Mouse (Mus musculus): ENCODE data around the gene Col25a1.

Col25a1 gene

GRCm38 (mm10) chr3:130565586-130565985, 434.3 kb downstream of the Col25a1 start:
- no peak for DNase-seq (ENCODE audit: low read depth, low spot score)

- DNase-seq (ENCODE audit: low read depth, low spot score), result no peak
Measured at GRCm38 (mm10) chr3:130568331-130569095, 437.2 kb downstream of the Col25a1 start.

- DNase-seq (ENCODE audit: low read depth, low spot score), result no peak
Measured at GRCm38 (mm10) chr3:130573243-130573642, 441.9 kb downstream of the Col25a1 start.

GRCm38 (mm10) chr3:130574652-130575051, 443.4 kb downstream of the Col25a1 start:
- DNase-seq (ENCODE audit: low read depth, low spot score), result no peak

GRCm38 (mm10) chr3:130576683-130577082, 445.4 kb downstream of the Col25a1 start:
- no peak for DNase-seq (ENCODE audit: low read depth, low spot score)

GRCm38 (mm10) chr3:130579501-130579900, 448.2 kb downstream of the Col25a1 start:
- no peak for DNase-seq (ENCODE audit: low read depth, low spot score)

- no peak for DNase-seq (ENCODE audit: low read depth, low spot score)
Measured at GRCm38 (mm10) chr3:130581577-130581976, 450.3 kb downstream of the Col25a1 start.

GRCm38 (mm10) chr3:130582903-130583664, 451.8 kb downstream of the Col25a1 start:
- DNase-seq (ENCODE audit: low read depth, low spot score), result no peak

- no peak for DNase-seq (ENCODE audit: low read depth, low spot score)
Measured at GRCm38 (mm10) chr3:130584007-130584406, 452.7 kb downstream of the Col25a1 start.

GRCm38 (mm10) chr3:130595050-130595449, 463.7 kb downstream of the Col25a1 start:
- DNase-seq (ENCODE audit: low read depth, low spot score), result no peak

GRCm38 (mm10) chr3:130601491-130601890, 470.2 kb downstream of the Col25a1 start:
- no peak for DNase-seq (ENCODE audit: low read depth, low spot score)

GRCm38 (mm10) chr3:130607924-130608323, 476.6 kb downstream of the Col25a1 start:
- DNase-seq (ENCODE audit: low read depth, low spot score), result no peak

GRCm38 (mm10) chr3:130614444-130614843, 483.1 kb downstream of the Col25a1 start:
- no peak for DNase-seq (ENCODE audit: low read depth, low spot score)

- no peak for DNase-seq (ENCODE audit: low read depth, low spot score)
Measured at GRCm38 (mm10) chr3:130615625-130616024, 484.3 kb downstream of the Col25a1 start.

GRCm38 (mm10) chr3:130617439-130617898, 486.2 kb downstream of the Col25a1 start, which contains the start of gene Etnppl:
Gene Etnppl (plus strand): TSS chr3:130617448.
- DNase-seq (ENCODE audit: low read depth, low spot score), result no peak

GRCm38 (mm10) chr3:130620517-130621146, 489.3 kb downstream of the Col25a1 start:
- no peak for DNase-seq (ENCODE audit: low read depth, low spot score)

GRCm38 (mm10) chr3:130628358-130628757, 497.1 kb downstream of the Col25a1 start:
- DNase-seq (ENCODE audit: low read depth, low spot score), result no peak

GRCm38 (mm10) chr3:130633859-130634258, 502.6 kb downstream of the Col25a1 start:
- no peak for DNase-seq (ENCODE audit: low read depth, low spot score)

GRCm38 (mm10) chr3:130646110-130646810, 515.0 kb downstream of the Col25a1 start:
- no peak for DNase-seq (ENCODE audit: low read depth, low spot score)
